Mouse (Mus musculus): ENCODE measurements around the gene Zpbp2. TPM values are rescaled to one million over a fixed set of nuclear protein-coding genes. Genes with fewer than 3 reads are reported as not detected.

Zpbp2 gene
- total and polyA plus RNA-seq, 2 experiments from 2014 or later, result 0.36 TPM; not detected in 1

- no peak for TF ChIP-seq CTCF (IDR thresholded peaks at IDR 0.05)
- Histone ChIP-seq H3K36me3 (ENCODE audit: insufficient read depth, low read length) (no peaks in the 10 kb centered on the region), H3K4me3 (ENCODE audit: low read depth, low read length) (no peak overlapping the region), H3K4me2 (ENCODE audit: low read depth, low read length, poor library complexity, severe bottlenecking) (no peak overlapping the region), H3K27me3 (ENCODE audit: insufficient read depth, low read length) (no peaks in the 10 kb centered on the region), H3K27ac (ENCODE audit: low read depth, low read length) (no peak overlapping the region), H3K9ac (replicated peaks; ENCODE audit: low read length, poor library complexity, severe bottlenecking) (no peak overlapping the region), H3K4me1 (ENCODE audit: insufficient read depth, low read length) (no peaks in the 10 kb centered on the region), H3K9me3 (ENCODE audit: low read length) (no peaks in the 10 kb centered on the region)
- WGBS, result 66% methylated on average over 10 of the region's 10 CpGs
- DNase-seq (ENCODE audit: low spot score) (no peak), ATAC-seq (ENCODE audit: low FRiP score) (no peak)
Measured at GRCm38 (mm10) chr11:98520468-98520867, 30.4 kb upstream of the Zpbp2 start.

GRCm38 (mm10) chr11:98525140-98525539 lies 25.8 kb upstream of the Zpbp2 start:
- WGBS, result 65% methylated on average over 4 of the region's 4 CpGs
- no peak overlapping the region for H3K27ac ChIP-seq (ENCODE audit: low read depth, low read length)
- H3K27me3 ChIP-seq (ENCODE audit: insufficient read depth, low read length), result no peaks in the 10 kb centered on the region
- H3K36me3 ChIP-seq (ENCODE audit: insufficient read depth, low read length), result no peaks in the 10 kb centered on the region
- ATAC-seq (ENCODE audit: low FRiP score), result no peak
- H3K4me2 ChIP-seq (ENCODE audit: low read depth, low read length, poor library complexity, severe bottlenecking), result no peak overlapping the region
- H3K9me3 ChIP-seq (ENCODE audit: low read length), result no peaks in the 10 kb centered on the region
- TF ChIP-seq CTCF (IDR thresholded peaks at IDR 0.05), result no peak
- H3K9ac ChIP-seq (replicated peaks; ENCODE audit: low read length, poor library complexity, severe bottlenecking), result no peak overlapping the region
- no peak overlapping the region for H3K4me3 ChIP-seq (ENCODE audit: low read depth, low read length)
- H3K4me1 ChIP-seq (ENCODE audit: insufficient read depth, low read length), result no peaks in the 10 kb centered on the region
- DNase-seq (ENCODE audit: low spot score), result no peak

DNA sequence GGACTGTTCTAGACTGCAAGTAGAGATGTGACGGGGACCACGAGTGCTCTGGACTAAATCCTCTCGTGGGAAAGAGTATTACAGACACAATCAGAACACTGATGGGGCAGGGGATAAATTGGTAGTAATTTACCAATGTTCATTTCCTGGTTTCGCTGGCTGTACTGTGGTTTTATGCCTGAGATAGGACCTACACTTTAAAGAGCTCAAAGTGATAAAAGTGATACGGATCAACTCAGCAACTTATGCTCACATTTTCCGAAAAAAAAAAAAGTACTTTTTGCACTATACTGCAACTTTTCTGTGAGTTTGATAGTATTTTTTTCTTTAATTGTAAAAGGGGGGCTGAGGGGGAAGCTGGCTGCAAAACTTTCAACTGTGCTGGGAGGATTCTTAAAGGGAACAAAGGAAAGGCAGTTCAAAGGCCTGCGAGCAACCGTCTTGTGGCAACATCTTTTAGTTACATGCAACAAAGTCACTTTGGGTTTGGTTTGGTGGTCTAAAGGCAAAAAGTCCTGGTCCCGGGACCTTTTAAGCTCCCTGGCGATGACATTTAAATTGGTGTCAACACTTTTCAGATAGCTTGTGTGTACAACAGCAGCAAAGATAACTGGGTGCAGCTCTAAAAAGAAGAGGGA lies 24.0 kb upstream of the Zpbp2 start:
- Histone ChIP-seq H3K9ac (replicated peaks; ENCODE audit: low read length, poor library complexity, severe bottlenecking) (no peak overlapping the region), H3K4me2 (ENCODE audit: low read depth, low read length, poor library complexity, severe bottlenecking) (no peak overlapping the region), H3K4me1 (ENCODE audit: insufficient read depth, low read length) (no peaks in the 10 kb centered on the region), H3K36me3 (ENCODE audit: insufficient read depth, low read length) (no peaks in the 10 kb centered on the region), H3K27me3 (ENCODE audit: insufficient read depth, low read length) (no peaks in the 10 kb centered on the region), H3K9me3 (ENCODE audit: low read length) (no peaks in the 10 kb centered on the region), H3K4me3 (ENCODE audit: low read depth, low read length) (no peak overlapping the region), H3K27ac (ENCODE audit: low read depth, low read length) (no peak overlapping the region)
- WGBS, result 70% methylated on average over 10 of the region's 10 CpGs
- DNase-seq (ENCODE audit: low spot score), result no peak
- TF ChIP-seq CTCF (IDR thresholded peaks at IDR 0.05), result no peak
- no peak for ATAC-seq (ENCODE audit: low FRiP score)

- Histone ChIP-seq H3K4me3 (ENCODE audit: low read depth, low read length) (no peak overlapping the region), H3K4me1 (ENCODE audit: insufficient read depth, low read length) (no peaks in the 10 kb centered on the region), H3K27ac (ENCODE audit: low read depth, low read length) (no peak overlapping the region), H3K27me3 (ENCODE audit: insufficient read depth, low read length) (peaks cover 4% of the 10 kb centered on the region; the same call in 1 of the 2 replicates), H3K9ac (replicated peaks; ENCODE audit: low read length, poor library complexity, severe bottlenecking) (no peak overlapping the region), H3K4me2 (ENCODE audit: low read depth, low read length, poor library complexity, severe bottlenecking) (no peak overlapping the region), H3K36me3 (ENCODE audit: insufficient read depth, low read length) (no peaks in the 10 kb centered on the region), H3K9me3 (ENCODE audit: low read length) (0 out of 2 replicates have a peak, but pooled peaks cover 5% of the 10 kb centered on the region)
- ATAC-seq (ENCODE audit: low FRiP score) (no peak), DNase-seq (ENCODE audit: low spot score) (no peak)
- no peak for TF ChIP-seq CTCF (IDR thresholded peaks at IDR 0.05)
Measured at GRCm38 (mm10) chr11:98537480-98538034, 13.3 kb upstream of the Zpbp2 start.

DNA sequence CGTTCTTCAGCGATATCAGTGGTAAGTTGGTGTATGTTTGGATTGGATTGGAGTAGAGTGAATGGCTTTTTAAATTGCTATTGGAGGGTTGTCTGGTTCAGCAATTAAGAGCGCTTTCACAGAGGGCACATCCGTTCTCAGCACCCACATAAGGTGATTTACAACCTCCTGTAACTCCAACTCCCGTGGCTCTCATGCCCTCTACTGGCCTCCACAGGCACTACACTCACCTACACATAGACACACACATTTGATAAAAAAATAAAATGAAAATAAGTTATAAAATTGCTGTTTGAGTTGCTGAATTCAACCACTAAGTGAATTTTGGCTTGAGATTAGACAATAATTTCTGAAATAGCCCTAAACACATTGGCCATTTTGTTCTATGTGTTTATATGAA lies 10.6 kb upstream of the Zpbp2 start:
- H3K9me3 ChIP-seq (ENCODE audit: low read length), result 0 out of 2 replicates have a peak, but pooled peaks cover 5% of the 10 kb centered on the region
- no peak overlapping the region for H3K4me3 ChIP-seq (ENCODE audit: low read depth, low read length)
- no peak overlapping the region for H3K27ac ChIP-seq (ENCODE audit: low read depth, low read length)
- H3K27me3 ChIP-seq (ENCODE audit: insufficient read depth, low read length), result peaks cover 16% of the 10 kb centered on the region
- DNase-seq (ENCODE audit: low spot score), result no peak
- H3K36me3 ChIP-seq (ENCODE audit: insufficient read depth, low read length), result no peaks in the 10 kb centered on the region
- no peak for ATAC-seq (ENCODE audit: low FRiP score)
- H3K4me1 ChIP-seq (ENCODE audit: insufficient read depth, low read length), result no peaks in the 10 kb centered on the region
- no peak overlapping the region for H3K9ac ChIP-seq (replicated peaks; ENCODE audit: low read length, poor library complexity, severe bottlenecking)
- WGBS, result 82% methylated on average over 5 of the region's 5 CpGs
- no peak overlapping the region for H3K4me2 ChIP-seq (ENCODE audit: low read depth, low read length, poor library complexity, severe bottlenecking)
- peak; percentile 36 for TF ChIP-seq CTCF (IDR thresholded peaks at IDR 0.05)

DNA sequence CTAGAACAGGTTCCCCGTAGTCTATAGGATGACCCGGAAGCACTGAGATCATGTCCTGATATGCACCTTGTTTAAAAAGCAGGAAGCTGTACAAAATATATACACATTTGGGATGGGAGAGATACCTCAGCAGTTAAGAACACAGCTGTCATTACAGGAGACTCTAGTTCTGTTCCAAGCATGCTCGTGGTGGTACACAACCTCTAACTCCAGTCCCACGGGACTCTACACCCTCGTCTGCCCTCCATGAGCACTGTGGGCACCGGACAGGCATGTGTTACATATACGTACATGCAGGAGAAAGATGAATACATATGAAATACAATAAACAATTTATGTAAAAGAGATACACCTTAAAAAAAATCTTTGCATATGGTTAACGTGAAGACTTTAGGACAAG lies 8.3 kb upstream of the Zpbp2 start:
- TF ChIP-seq CTCF (IDR thresholded peaks at IDR 0.05), result no peak
- H3K27ac ChIP-seq (ENCODE audit: low read depth, low read length), result no peak overlapping the region
- no peak overlapping the region for H3K4me2 ChIP-seq (ENCODE audit: low read depth, low read length, poor library complexity, severe bottlenecking)
- no peak overlapping the region for H3K4me3 ChIP-seq (ENCODE audit: low read depth, low read length)
- ATAC-seq (ENCODE audit: low FRiP score), result no peak
- no peaks in the 10 kb centered on the region for H3K36me3 ChIP-seq (ENCODE audit: insufficient read depth, low read length)
- H3K4me1 ChIP-seq (ENCODE audit: insufficient read depth, low read length), result no peaks in the 10 kb centered on the region
- DNase-seq (ENCODE audit: low spot score), result no peak
- H3K9me3 ChIP-seq (ENCODE audit: low read length), result 0 out of 2 replicates have a peak, but pooled peaks cover 5% of the 10 kb centered on the region
- 79% methylated on average over 8 of the region's 8 CpGs for WGBS
- no peak overlapping the region for H3K9ac ChIP-seq (replicated peaks; ENCODE audit: low read length, poor library complexity, severe bottlenecking)
- peaks cover 38% of the 10 kb centered on the region for H3K27me3 ChIP-seq (ENCODE audit: insufficient read depth, low read length)

All from midbrain, postnatal 0 days (tissue).